Mouse (Mus musculus) heart, postnatal 14 days (tissue): ENCODE measurements at regions not wholly inside any gene's neighbourhood (a gene's known extent, or its start where the extent isn't known, plus 50 kb on each side); places are given as distances from the start of the nearest gene placed in this dataset.

ENCODE experiments used
- DNase-seq, 2 experiments: peaks; one replicate each; pipeline ENCODE4 v3.0.0; 2021 to 2022
- intact Hi-C: fragments of 180-260 bp; cut with DNase I; formaldehyde crosslinking; loops from one replicate; pipeline ENCODE4 v1.15.1; 2025

DNA sequence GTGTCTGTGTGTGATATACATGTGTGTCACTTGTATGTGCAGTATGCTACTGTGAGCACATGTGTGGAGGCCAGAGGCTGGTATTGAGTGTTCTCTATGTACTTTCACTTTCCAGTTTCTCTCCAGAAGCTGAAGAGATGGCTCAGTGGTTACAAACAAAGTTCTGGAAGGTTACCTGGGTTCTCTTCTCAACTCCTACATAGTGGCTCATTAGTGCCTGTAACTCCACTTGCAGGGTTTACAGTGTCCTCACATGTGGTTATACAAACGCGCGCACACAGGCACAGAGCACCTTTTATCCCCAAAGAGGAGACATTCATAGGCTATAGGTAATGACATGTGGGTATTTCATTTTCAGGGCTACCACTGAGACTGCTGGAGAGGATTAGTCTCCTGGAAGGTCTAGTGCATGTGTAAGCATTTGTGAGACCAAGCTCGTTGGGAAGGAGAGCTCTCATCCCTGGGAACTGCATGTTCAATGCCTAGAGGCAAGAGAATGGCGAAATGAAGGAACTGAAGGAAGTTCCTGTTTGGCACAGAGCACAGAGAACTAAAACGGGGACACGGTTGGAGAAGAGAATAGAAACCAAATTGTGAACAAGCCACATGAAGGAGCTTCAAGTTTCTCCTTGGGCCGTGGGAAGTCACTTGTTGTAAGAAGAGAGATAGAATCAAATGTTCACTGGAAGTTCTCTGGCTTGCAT is 153.7 kb downstream of the Cog6 start:
- DNase-seq = no peak
- intact Hi-C loops = no loop called here

- DNase-seq = no peak
- intact Hi-C loops = no loop called here
Measured at GRCm38 (mm10) chr3:52862026-52862425, 155.0 kb downstream of the Cog6 start.

DNA sequence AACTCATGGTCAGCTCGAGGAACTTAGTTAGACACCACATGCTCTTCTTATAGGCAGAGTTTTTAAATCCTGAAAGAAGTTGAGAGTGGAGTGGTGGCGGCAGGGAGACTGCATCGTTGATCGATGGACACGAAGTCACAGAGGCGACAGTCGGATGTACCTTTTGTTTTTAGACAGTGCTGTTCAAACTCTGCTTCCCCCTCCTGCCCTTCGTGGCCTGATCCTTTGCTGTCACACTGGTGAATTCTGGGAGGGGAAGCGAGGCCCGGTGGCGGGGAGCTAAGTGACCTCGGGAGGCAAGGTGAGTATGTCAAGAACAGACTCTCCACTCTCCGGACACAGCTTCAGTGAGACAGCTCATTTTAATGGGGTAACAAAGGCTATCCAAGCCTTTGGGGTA is 155.5 kb downstream of the Cog6 start:
- intact Hi-C loops = no loop called here

DNA sequence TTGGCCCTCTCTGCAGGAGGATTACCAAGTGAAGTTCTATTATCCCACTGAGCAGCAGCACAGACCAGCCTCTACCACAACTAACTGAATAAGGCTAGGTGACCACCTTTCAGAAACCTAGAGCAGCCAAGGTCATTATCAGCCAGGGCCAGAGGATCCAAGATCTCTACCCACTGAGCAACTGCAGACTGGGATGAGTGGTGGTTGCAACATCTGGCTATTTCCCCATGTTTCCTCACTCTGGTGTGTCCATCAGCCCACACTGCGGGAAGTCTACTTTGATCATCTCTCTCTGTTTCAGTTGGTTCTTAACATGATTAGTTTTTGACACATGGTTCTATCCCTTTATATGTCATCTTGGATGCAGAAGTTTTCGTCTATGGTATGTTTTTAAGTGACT is 157.2 kb downstream of the Cog6 start:
- no peak for DNase-seq
- intact Hi-C loops = no loop called here

More for the DNA sequence above, 155.5 kb downstream of the Cog6 start:
- no peak for DNase-seq

GRCm38 (mm10) chr3:52859266-52859825 is 157.7 kb downstream of the Cog6 start:
- intact Hi-C loops = no loop called here
- DNase-seq = no peak

GRCm38 (mm10) chr3:52858259-52858658 is 158.8 kb downstream of the Cog6 start:
- DNase-seq = no peak
- intact Hi-C loops = no loop called here

DNA sequence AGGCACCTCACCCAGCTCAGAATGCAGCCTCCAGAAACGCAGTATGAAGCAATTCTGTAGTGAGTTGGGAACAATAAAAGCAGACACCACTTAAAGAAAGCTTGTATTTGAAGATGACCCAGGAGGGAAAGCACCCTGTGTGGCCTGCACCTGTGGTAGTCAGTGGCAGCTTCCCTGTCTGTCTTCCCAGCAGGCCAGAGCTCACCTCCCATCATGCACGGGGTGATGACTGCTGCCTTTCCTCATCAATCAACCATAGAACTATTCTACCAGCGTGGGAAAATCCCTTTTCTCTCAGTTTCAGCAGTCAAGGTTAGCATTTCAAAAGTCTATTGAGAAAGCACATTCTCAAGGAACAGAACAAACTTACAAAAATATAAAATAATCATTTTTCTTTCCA is 160.0 kb downstream of the Cog6 start:
- DNase-seq = no peak

DNA sequence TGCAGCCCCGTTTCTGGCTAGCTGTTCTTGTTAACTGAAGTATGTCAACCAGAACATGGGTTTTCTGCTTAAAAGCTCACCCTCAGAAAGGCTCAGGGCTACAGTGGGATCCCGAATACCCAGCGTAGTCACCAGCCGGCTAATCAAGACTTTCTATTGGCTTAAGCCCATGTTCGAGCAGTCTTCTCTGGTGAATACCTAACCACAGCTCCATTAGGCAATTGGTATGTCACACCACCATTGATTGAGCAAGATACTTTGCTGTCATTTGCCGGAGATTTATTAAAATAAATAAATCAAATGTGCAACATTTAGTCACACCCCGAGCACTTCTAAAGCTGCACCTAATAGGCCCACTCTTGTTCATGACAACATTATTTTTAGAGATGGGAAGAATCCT is 162.5 kb downstream of the Cog6 start:
- intact Hi-C loops = no loop called here
- DNase-seq = no peak

More for the DNA sequence above, 160.0 kb downstream of the Cog6 start:
- intact Hi-C loops = no loop called here

DNA sequence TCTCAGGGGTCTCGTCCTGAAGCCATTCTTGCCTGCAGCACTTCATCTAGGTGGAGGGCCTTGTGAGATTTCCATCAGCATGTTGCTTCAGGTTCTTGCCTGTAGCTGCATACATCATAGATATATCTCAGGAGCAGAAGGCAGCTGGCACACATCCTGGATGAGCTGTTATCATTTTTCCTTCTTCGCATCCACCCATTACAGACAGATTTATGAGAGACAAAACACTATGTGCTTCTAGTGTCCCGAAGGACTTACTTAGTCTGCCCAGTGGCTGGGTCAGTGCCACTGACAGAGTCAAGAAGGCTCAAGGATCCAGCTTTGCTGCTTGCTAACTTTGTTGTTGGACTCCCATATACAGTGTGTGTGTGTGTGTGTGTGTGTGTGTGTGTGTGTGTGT is 163.9 kb downstream of the Cog6 start:
- DNase-seq = no peak
- intact Hi-C loops = no loop called here

DNA sequence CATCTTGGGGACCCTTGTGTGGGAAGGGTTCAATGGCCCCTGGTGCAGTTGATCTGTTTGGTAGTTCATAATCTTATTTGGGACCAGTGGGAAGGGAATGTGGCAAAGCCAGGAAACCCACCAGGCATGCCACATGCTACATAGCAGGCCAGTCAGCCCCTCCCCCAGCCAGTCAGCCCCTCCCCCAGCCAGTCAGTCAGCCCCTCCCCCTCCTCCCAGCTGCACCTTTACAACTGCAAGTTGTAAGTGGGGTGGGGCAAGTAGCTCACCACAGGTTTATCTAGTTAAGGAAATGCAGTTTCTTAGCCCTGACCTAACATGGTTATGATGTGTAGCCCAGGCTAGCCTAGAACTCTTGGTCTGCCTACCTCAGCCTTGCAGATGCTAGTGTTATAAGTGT is 171.9 kb downstream of the Cog6 start:
- intact Hi-C loops = loop anchor here (10.0 kb wide), 1 partner anchor 210 kb away; no protein-coding TSS in a partner anchor
- DNase-seq = no peak

- DNase-seq = peak; percentile 86 to 93
- intact Hi-C loops = loop anchor here (1.0 to 10.0 kb wide), 3 partner anchors 128 to 584 kb away; no protein-coding TSS in a partner anchor
Measured at GRCm38 (mm10) chr3:52843998-52844397, 173.0 kb downstream of the Cog6 start.

GRCm38 (mm10) chr3:52842866-52843425 is 174.1 kb downstream of the Cog6 start:
- intact Hi-C loops = loop anchor here (5.0 to 10.0 kb wide), 2 partner anchors 129 to 208 kb away; no protein-coding TSS in a partner anchor

GRCm38 (mm10) chr3:52840160-52840953 is 176.7 kb downstream of the Cog6 start:
- peak in 1 of 2 experiments; percentile 28 for DNase-seq
- intact Hi-C loops = loop anchor here (5.0 to 10.0 kb wide), 2 partner anchors 132 to 206 kb away; no protein-coding TSS in a partner anchor

More at GRCm38 (mm10) chr3:52842866-52843425, 174.1 kb downstream of the Cog6 start:
- no peak for DNase-seq

- no peak for DNase-seq
- intact Hi-C loops = no loop called here
Measured at GRCm38 (mm10) chr3:52838020-52838419, 179.0 kb downstream of the Cog6 start.

DNA sequence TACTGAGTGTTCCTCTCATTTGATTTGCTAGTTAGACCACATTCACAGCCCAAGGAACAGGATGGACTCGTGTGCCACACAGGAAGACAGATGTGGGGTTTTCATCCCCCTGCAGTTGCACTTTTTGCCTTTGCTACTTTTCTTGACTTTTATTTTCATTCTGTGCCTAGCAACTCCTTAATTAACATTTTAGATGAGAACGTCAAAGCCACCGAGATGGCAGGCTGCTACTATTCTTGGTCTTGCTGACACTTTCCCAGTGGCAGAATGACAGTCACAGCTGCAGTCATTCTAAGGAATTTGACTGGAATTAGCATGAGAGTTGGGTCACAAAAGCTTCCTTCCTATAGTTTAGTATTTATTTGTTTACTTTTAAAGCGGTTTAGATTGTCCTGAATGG is 179.5 kb downstream of the Cog6 start:
- DNase-seq = no peak

DNA sequence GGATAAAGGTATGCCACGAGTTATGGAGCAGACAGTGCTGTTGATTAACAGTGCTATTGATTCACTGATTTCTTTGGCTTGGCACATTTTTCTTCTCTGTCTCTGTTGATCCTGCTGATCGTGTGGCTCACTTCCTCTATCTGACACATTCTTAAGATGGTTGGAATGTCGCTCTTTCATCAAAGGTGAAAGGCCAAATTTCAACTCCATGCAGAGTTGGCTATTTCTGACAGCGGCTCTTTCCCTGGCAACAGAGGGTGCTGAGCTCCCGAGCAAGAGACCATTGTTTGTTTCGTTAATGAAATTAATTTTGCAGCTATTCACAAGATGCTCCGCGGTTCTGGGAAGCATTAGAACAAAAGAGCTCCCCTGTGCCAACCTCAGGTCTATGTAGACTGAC is 180.3 kb downstream of the Cog6 start:
- intact Hi-C loops = no loop called here
- DNase-seq = no peak

More for the DNA sequence above, 179.5 kb downstream of the Cog6 start:
- intact Hi-C loops = no loop called here

DNA sequence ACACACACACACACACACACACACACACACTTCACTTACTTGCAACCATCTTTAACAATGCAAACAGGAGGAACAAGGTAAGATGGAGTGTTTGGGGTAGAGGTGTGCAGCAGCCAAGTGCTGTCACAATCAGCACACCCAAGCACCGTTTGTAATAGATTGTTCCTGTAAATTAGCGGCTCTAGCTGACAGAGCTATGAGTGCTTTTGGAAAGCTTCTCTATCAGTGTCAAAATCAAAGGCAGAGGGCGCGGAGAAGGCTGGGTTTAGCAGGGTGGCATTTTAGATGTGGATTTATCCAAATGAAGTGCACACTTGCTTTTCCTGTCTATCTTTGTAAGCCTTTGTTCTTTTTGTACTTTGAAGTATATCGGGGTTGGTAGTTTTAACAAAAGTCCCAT is 184.6 kb downstream of the Cog6 start:
- intact Hi-C loops = no loop called here
- no peak for DNase-seq

GRCm38 (mm10) chr3:52831986-52832385 is 185.1 kb downstream of the Cog6 start:
- intact Hi-C loops = no loop called here
- DNase-seq = no peak

GRCm38 (mm10) chr3:52830101-52830500 is 186.9 kb downstream of the Cog6 start:
- intact Hi-C loops = no loop called here
- DNase-seq = no peak

- no peak for DNase-seq
- intact Hi-C loops = no loop called here
Measured at GRCm38 (mm10) chr3:52829069-52829468, 188.0 kb downstream of the Cog6 start.

DNA sequence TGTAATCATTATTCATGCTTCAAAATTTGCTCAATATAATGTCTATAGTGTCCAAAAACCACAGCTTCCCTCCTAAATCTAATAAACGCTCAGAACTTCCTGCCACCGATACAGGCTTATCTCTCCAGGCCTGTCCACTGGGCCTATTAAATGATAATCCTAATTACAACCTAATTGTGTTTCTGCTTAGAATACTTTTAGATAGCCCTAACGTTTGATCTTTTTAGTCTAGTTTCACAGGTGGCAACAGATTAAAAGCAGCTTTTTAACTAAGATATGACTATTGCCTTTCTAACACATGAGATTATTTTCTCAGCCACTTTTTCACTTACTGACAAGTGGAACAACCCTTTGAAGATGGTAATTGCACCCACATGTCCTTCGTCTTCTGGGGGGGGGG is 188.6 kb downstream of the Cog6 start:
- intact Hi-C loops = no loop called here
- DNase-seq = no peak
